Mouse (Mus musculus) brown adipose tissue, adult 24 weeks (tissue): Measurements from ENCODE around the gene Auh. TPM values are rescaled to one million over a fixed set of nuclear protein-coding genes. Genes with fewer than 3 reads are reported as not detected.

Experiments
- H3K27ac ChIP-seq: fragments of 200-500 bp; replicated peaks from 2 replicates; pipeline ENCODE4 v1.5.1; 2012; ENCODE audit warnings: low read depth, mild to moderate bottlenecking, low read length
- H3K4me1 ChIP-seq: fragments of 200-500 bp; 2 replicates; pipeline ENCODE4 v1.6.1; 2012; ENCODE audit warnings: low read length, mixed read lengths; ENCODE audit not compliant: control insufficient read depth, insufficient read depth, insufficient read length
- H3K4me3 ChIP-seq: fragments of 200-500 bp; 2 replicates; pipeline ENCODE4 v1.5.1; 2012; ENCODE audit warnings: low read depth, mild to moderate bottlenecking, low read length, moderate library complexity; ENCODE audit not compliant: insufficient read depth
- polyA plus RNA-seq: library from polyadenylated mRNA; stranded (reverse); fragments of >200 nt; gene quantifications from 2 replicates; pipeline ENCODE4 v1.2.4, GENCODE M21; 2012; ENCODE audit not compliant: missing spikeins, insufficient read depth, insufficient read length

Gene Auh
- polyA plus RNA-seq, 1 experiment, result 196 TPM

GRCm38 (mm10) chr13:52878823-52879222 is 50.7 kb downstream of the Auh start:
- no peak overlapping the region for H3K27ac ChIP-seq
- no peaks in the 10 kb centered on the region for H3K4me1 ChIP-seq
- no peak overlapping the region for H3K4me3 ChIP-seq

- H3K4me3 ChIP-seq, result no peak overlapping the region
- H3K4me1 ChIP-seq, result no peaks in the 10 kb centered on the region
- H3K27ac ChIP-seq, result no peak overlapping the region
These were observed 53.7 kb downstream of the Auh start for GRCm38 (mm10) chr13:52875541-52876325.

GRCm38 (mm10) chr13:52875089-52875488 is 54.4 kb downstream of the Auh start:
- no peak overlapping the region for H3K27ac ChIP-seq
- no peaks in the 10 kb centered on the region for H3K4me1 ChIP-seq
- H3K4me3 ChIP-seq, result no peak overlapping the region

GRCm38 (mm10) chr13:52874338-52874737 is 55.1 kb downstream of the Auh start:
- Histone ChIP-seq H3K4me1 (no peaks in the 10 kb centered on the region), H3K4me3 (no peak overlapping the region), H3K27ac (no peak overlapping the region)

GRCm38 (mm10) chr13:52873923-52874322 is 55.6 kb downstream of the Auh start:
- Histone ChIP-seq H3K4me1 (no peaks in the 10 kb centered on the region), H3K27ac (no peak overlapping the region), H3K4me3 (no peak overlapping the region)

- Histone ChIP-seq H3K27ac (no peak overlapping the region), H3K4me3 (no peak overlapping the region), H3K4me1 (no peaks in the 10 kb centered on the region)
These were observed 63.3 kb downstream of the Auh start for GRCm38 (mm10) chr13:52866005-52866792.

- no peak overlapping the region for H3K27ac ChIP-seq
- no peak overlapping the region for H3K4me3 ChIP-seq
- H3K4me1 ChIP-seq, result no peaks in the 10 kb centered on the region
These were observed 66.0 kb downstream of the Auh start for GRCm38 (mm10) chr13:52863436-52863835.

- no peaks in the 10 kb centered on the region for H3K4me1 ChIP-seq
These were observed 69.3 kb downstream of the Auh start for GRCm38 (mm10) chr13:52860006-52860685.

GRCm38 (mm10) chr13:52859065-52859820 is 70.2 kb downstream of the Auh start:
- no peak overlapping the region for H3K4me3 ChIP-seq
- no peak overlapping the region for H3K27ac ChIP-seq
- H3K4me1 ChIP-seq, result no peaks in the 10 kb centered on the region

More at GRCm38 (mm10) chr13:52860006-52860685, 69.3 kb downstream of the Auh start:
- Histone ChIP-seq H3K4me3 (no peak overlapping the region), H3K27ac (no peak overlapping the region)

GRCm38 (mm10) chr13:52858373-52858772 is 71.1 kb downstream of the Auh start:
- Histone ChIP-seq H3K27ac (no peak overlapping the region), H3K4me3 (no peak overlapping the region), H3K4me1 (no peaks in the 10 kb centered on the region)

- Histone ChIP-seq H3K4me3 (no peak overlapping the region), H3K4me1 (no peaks in the 10 kb centered on the region), H3K27ac (no peak overlapping the region)
These were observed 71.7 kb downstream of the Auh start for GRCm38 (mm10) chr13:52857781-52858180.

GRCm38 (mm10) chr13:52853536-52853935 is 75.9 kb downstream of the Auh start:
- Histone ChIP-seq H3K4me1 (no peaks in the 10 kb centered on the region), H3K4me3 (no peak overlapping the region), H3K27ac (no peak overlapping the region)

- Histone ChIP-seq H3K4me3 (no peak overlapping the region), H3K27ac (no peak overlapping the region), H3K4me1 (no peaks in the 10 kb centered on the region; the same call in 1 of the 2 replicates)
These were observed 77.6 kb downstream of the Auh start for GRCm38 (mm10) chr13:52851886-52852285.

GRCm38 (mm10) chr13:52850024-52850723 is 79.3 kb downstream of the Auh start:
- Histone ChIP-seq H3K4me3 (no peak overlapping the region), H3K27ac (no peak overlapping the region), H3K4me1 (no peaks in the 10 kb centered on the region; the same call in 1 of the 2 replicates)
